Mouse (Mus musculus) hindbrain, postnatal 0 days (tissue): ENCODE results near the gene Iqcf1. TPM values are rescaled to one million over a fixed set of nuclear protein-coding genes. Genes with fewer than 3 reads are reported as not detected.
"Not testable (repeated sequence)": the region's sequence is repeated elsewhere in the genome, so short reads cannot be mapped to it uniquely, and the experiment has no call there.

Experiments used
- ATAC-seq: fragments of 200-750 bp; cut with Nextera tagmentation; 2 replicates; pipeline ENCODE4 v1.8.0; 2017; ENCODE audit warnings: mild to moderate bottlenecking, moderate TSS enrichment, moderate library complexity
- DNase-seq: peaks from one replicate; pipeline ENCODE4 v3.0.0-alpha.2; 2015; ENCODE audit warnings: low spot score
- H3K27ac ChIP-seq: fragments of 300-500 bp; sonication (generic); 2 replicates; pipeline ENCODE4 v1.5.1; 2014; ENCODE audit warnings: mild to moderate bottlenecking
- H3K27me3 ChIP-seq: fragments of 300-500 bp; sonication (generic); 2 replicates; pipeline ENCODE4 v1.6.1; 2014; ENCODE audit warnings: low read length, mixed read lengths; ENCODE audit not compliant: insufficient read depth
- H3K36me3 ChIP-seq: fragments of 300-500 bp; sonication (generic); 2 replicates; pipeline ENCODE4 v1.6.1; 2014; ENCODE audit warnings: low read length, mixed read lengths; ENCODE audit not compliant: insufficient read depth
- H3K4me1 ChIP-seq: fragments of 300-500 bp; sonication (generic); 2 replicates; pipeline ENCODE4 v1.6.1; 2014; ENCODE audit warnings: antibody characterized with exemption, low read length, mixed read lengths; ENCODE audit not compliant: insufficient read depth
- H3K4me2 ChIP-seq: fragments of 300-500 bp; sonication (generic); 2 replicates; pipeline ENCODE4 v1.6.1; 2014; ENCODE audit warnings: low read depth, mild to moderate bottlenecking, low read length, moderate library complexity, mixed read lengths
- H3K4me3 ChIP-seq: fragments of 300-500 bp; sonication (generic); 2 replicates; pipeline ENCODE4 v1.5.1; 2014; ENCODE audit warnings: low read length
- H3K9ac ChIP-seq: fragments of 300-500 bp; sonication (generic); replicated peaks from 2 replicates; pipeline ENCODE4 v1.6.1; 2014; ENCODE audit warnings: mild to moderate bottlenecking, low read length, moderate library complexity, mixed read lengths
- H3K9me3 ChIP-seq: fragments of 300-500 bp; sonication (generic); 2 replicates; pipeline ENCODE4 v1.6.1; 2016; ENCODE audit warnings: low read length, mixed read lengths
- CTCF ChIP-seq: IDR thresholded peaks from 2 replicates; pipeline ENCODE4 v1.5.1; 2016; ENCODE audit warnings: antibody characterized with exemption, control low read depth, low read depth
- WGBS: fragments of 180-500 bp; shearing (Covaris S2); extraction: QIAGEN DNeasy Blood & Tissue Kit; methylation state at CpG from one replicate; pipeline ENCODE4 v1.1.7; 2014; 5-methylcytosine and 5-hydroxymethylcytosine counted together
- polyA plus RNA-seq: library from polyadenylated mRNA; unstranded; fragments of >200 nt; fragmentation: Nextera tagmentation; extraction: Ambion mirVana; gene quantifications from 2 replicates; pipeline ENCODE4 v1.2.1, GENCODE M21; 2015
- total RNA-seq: library from RNA; depleted of rRNA; stranded (reverse); fragments of >200 nt; gene quantifications from 2 replicates; pipeline ENCODE4 v1.2.3, GENCODE M21; 2014

Iqcf1 gene
- total and polyA plus RNA-seq, 2 experiments from 2014 or later, result not detected

DNA sequence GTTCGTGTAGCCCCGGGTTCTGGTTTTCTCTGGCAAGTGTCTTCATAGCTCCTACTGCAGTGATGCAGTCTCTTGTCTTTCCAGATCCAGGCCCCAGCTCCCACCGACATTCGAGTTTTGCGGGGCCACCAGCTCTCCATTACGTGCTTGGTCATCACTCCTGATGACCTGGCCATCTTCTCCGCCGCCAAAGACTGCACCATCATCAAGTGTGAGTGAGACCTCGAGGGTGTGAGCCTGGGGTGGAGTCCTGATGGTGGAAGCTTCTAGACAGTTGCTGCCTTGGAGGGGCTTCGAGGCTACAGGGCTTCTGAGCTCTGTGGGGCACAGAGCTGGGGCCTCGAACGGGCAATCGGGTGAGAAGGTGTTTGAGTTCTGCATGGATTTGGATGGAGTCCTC, 18.1 kb upstream of the Iqcf1 start:
- 94% methylated on average over 13 of the region's 13 CpGs for WGBS
- no peak overlapping the region for H3K9ac ChIP-seq
- H3K27ac ChIP-seq, result no peak overlapping the region
- no peaks in the 10 kb centered on the region for H3K9me3 ChIP-seq
- no peak overlapping the region for H3K4me3 ChIP-seq
- H3K27me3 ChIP-seq, result no peaks in the 10 kb centered on the region
- no peak overlapping the region for H3K4me2 ChIP-seq
- peaks cover 28% of the 10 kb centered on the region for H3K36me3 ChIP-seq
- peaks cover 8% of the 10 kb centered on the region; the same call in 1 of the 2 replicates for H3K4me1 ChIP-seq
- ATAC-seq, result no peak
- DNase-seq, result no peak
- TF ChIP-seq CTCF, result no peak

DNA sequence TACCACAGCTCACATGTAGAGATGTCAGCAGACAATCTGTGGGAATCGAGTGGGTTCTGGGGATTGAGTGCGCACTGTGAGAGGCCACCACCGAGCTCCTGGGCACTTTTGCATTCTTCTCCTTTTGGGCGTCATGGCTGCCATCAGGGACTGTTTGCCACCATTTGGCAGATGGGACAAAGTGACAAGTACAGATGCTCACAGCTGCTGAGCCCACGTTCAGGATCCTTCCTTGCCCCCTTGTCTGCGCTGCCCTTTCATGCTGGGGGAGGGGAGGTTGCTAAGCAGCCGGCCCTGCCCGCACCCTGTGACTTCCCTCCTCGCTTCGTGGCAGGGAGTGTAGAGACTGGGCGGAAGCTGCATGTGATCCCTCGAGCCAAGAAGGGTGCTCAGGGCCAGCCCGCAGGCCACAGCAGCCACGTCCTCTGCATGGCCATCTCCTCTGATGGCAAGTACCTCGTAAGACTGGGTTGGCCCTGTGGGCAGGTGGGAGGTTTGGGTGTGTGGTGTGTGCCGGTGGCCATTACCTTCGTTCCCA, 17.1 kb upstream of the Iqcf1 start:
- Histone ChIP-seq H3K4me3 (no peak overlapping the region), H3K9ac (no peak overlapping the region), H3K27ac (no peak overlapping the region), H3K27me3 (no peaks in the 10 kb centered on the region), H3K4me2 (no peak overlapping the region), H3K36me3 (peaks cover 28% of the 10 kb centered on the region), H3K4me1 (peaks cover 6% of the 10 kb centered on the region; the same call in 1 of the 2 replicates), H3K9me3 (no peaks in the 10 kb centered on the region)
- no peak for TF ChIP-seq CTCF
- ATAC-seq, result no peak
- WGBS, result 85% methylated on average over 17 of the region's 17 CpGs
- no peak for DNase-seq

DNA sequence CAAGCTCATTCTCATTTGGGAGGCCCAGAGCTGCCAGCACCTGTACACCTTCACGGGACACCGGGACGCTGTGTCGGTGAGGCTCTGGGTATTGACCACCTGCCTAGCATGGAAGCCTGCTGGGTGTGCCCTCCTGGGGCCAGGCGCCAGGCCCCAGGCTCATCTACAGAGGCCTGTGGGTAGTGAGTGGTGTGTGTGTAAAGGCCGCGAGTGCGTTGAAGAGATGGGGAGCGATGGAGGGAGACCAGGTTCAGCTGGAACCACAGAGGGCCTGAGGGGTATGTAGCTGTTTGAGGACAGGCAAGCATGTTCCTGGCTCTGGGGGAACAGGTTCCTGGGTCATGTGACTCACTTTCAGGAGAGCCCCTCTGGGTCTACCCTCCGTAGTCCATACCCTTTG, 16.6 kb upstream of the Iqcf1 start:
- no peak overlapping the region for H3K27ac ChIP-seq
- no peak for DNase-seq
- no peak overlapping the region for H3K4me3 ChIP-seq
- 97% methylated on average over 10 of the region's 10 CpGs for WGBS
- no peak overlapping the region for H3K9ac ChIP-seq
- H3K36me3 ChIP-seq, result peaks cover 28% of the 10 kb centered on the region
- no peak for ATAC-seq
- TF ChIP-seq CTCF, result no peak
- H3K27me3 ChIP-seq, result no peaks in the 10 kb centered on the region
- H3K4me2 ChIP-seq, result no peak overlapping the region
- peaks cover 1% of the 10 kb centered on the region; the same call in 1 of the 2 replicates for H3K4me1 ChIP-seq
- H3K9me3 ChIP-seq, result no peaks in the 10 kb centered on the region

DNA sequence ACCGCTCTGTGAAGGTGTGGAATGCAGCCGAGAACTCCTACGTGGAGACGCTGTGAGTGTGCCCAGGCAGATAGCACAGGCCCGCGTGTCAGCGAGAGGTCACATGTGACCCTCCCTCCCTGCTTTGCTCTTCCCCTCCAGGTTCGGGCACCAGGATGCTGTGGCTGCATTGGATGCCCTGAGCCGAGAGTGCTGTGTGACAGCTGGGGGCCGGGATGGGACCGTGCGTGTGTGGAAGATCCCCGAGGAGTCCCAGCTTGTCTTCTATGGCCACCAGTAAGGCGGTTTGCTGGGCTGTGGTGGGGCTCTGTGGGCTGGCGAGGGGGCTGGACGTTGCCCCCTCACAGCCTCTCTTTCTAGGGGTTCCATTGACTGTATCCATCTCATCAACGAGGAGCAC, 16.2 kb upstream of the Iqcf1 start:
- DNase-seq (no peak), ATAC-seq (no peak)
- Histone ChIP-seq H3K9ac (no peak overlapping the region), H3K27me3 (no peaks in the 10 kb centered on the region), H3K4me1 (no peaks in the 10 kb centered on the region), H3K36me3 (peaks cover 28% of the 10 kb centered on the region), H3K4me3 (no peak overlapping the region), H3K4me2 (no peak overlapping the region), H3K27ac (no peak overlapping the region), H3K9me3 (no peaks in the 10 kb centered on the region)
- WGBS, result 93% methylated on average over 17 of the region's 17 CpGs
- no peak for TF ChIP-seq CTCF

DNA sequence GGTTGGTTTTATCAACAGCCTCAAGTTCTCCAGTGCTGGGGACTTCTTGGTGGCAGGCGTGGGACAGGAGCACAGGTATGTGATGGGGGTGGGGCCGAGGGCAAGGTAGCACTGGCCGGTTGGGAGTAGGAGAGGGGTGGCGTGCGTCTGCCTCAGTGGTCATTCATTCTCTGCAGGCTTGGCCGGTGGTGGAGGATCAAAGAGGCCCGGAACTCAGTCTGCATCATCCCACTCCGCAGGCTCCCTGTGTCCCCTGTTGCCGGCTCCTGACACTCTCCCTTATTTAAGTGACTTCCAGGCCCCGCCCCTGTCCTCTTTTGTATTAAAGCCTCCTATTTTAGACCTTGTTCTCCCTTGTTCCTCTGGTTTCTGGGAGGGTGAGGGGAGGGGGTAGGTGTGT, 14.7 kb upstream of the Iqcf1 start:
- WGBS, result 83% methylated on average over 10 of the region's 10 CpGs
- no peak for DNase-seq
- H3K4me1 ChIP-seq, result no peaks in the 10 kb centered on the region
- no peak overlapping the region for H3K4me2 ChIP-seq
- no peaks in the 10 kb centered on the region for H3K9me3 ChIP-seq
- no peaks in the 10 kb centered on the region for H3K27me3 ChIP-seq
- TF ChIP-seq CTCF, result no peak
- H3K4me3 ChIP-seq, result no peak overlapping the region
- H3K36me3 ChIP-seq, result peaks cover 28% of the 10 kb centered on the region
- no peak for ATAC-seq
- no peak overlapping the region for H3K27ac ChIP-seq
- no peak overlapping the region for H3K9ac ChIP-seq

DNA sequence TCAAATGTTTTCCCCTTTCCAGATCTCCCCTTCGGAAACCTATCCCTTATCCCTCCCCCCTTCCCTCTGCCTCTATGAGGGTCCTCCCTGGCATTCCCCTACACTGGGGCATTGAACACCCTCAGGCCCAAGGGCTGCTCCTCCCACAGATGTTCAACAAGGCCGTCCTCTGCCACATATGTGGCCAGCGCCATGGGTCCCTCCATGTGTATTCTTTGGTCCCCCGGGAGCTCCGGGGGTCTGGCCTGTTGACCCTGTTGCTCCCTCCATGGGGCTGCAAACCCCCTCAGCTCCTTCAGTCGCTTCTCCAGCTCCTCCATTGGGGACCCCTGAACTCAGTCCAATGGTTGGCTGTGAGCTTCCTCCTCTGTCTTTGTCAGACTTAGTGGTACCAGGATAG, 12.2 kb upstream of the Iqcf1 start:
- not testable (repeated sequence) for H3K4me1 ChIP-seq, DNase-seq, H3K9ac ChIP-seq, ATAC-seq, H3K4me2 ChIP-seq, H3K4me3 ChIP-seq, H3K9me3 ChIP-seq, H3K27ac ChIP-seq, H3K27me3 ChIP-seq
- peaks cover 28% of the 10 kb centered on the region for H3K36me3 ChIP-seq
- WGBS, result 81% methylated on average over 6 of the region's 6 CpGs

DNA sequence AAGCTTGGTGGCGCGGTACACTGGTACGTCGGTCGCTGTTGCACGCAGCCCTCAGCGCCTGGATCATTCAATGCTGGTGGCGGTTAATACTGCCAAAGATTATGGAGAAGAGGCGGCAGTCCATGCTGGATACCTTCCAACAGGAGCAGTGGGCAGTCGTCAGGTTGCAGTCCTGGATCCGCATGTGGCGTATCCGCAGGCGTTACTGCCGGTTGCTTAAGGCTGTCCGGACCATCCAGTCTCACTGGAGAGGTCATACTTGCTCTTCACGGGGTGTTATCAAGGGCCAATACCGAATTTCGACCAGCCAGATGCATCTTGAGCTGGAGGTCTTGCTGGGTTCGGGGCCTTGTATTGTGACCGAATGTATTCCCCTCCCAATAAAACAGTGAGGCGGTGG, 2.1 kb downstream of the Iqcf1 start:
- Histone ChIP-seq H3K27me3 (no peaks in the 10 kb centered on the region), H3K4me1 (no peaks in the 10 kb centered on the region), H3K4me3 (no peak overlapping the region), H3K36me3 (no peaks in the 10 kb centered on the region), H3K4me2 (no peak overlapping the region), H3K9me3 (no peaks in the 10 kb centered on the region), H3K9ac (no peak overlapping the region), H3K27ac (no peak overlapping the region)
- 84% methylated on average over 22 of the region's 22 CpGs for WGBS
- DNase-seq, result no peak
- no peak for TF ChIP-seq CTCF
- ATAC-seq, result no peak
